Mouse (Mus musculus): ENCODE data around the gene Cd300c.
"Not testable (repeated sequence)": the region's sequence is repeated elsewhere in the genome, so short reads cannot be mapped to it uniquely, and the experiment has no call there.

Gene Cd300c

DNA sequence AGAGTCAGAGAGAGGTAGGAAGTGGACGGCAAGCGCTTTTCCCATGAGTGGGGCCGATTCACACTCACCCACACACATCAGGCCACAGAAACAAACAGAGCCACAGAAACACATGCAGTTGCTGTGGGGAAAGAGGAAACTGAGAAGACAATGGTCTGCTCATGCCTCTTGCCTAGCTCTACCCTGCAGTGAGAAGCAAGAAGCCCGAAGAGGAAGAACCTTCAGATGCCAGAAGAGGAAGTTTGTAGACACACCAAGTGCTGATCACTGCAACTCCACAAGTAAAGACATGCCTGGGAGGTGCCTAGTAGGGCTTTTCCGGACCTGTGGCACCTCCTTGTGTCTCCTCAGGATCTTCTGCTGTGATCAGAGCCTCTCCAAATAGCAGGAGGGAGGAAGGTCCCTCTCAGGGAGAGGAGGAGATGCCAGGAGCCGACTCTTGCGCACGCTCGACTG lies at the start of gene Cd300c:
Cd300c (minus strand) TSS at position 406 of the 456 bp plus-strand sequence.
- DNase-seq, result no peak

DNA sequence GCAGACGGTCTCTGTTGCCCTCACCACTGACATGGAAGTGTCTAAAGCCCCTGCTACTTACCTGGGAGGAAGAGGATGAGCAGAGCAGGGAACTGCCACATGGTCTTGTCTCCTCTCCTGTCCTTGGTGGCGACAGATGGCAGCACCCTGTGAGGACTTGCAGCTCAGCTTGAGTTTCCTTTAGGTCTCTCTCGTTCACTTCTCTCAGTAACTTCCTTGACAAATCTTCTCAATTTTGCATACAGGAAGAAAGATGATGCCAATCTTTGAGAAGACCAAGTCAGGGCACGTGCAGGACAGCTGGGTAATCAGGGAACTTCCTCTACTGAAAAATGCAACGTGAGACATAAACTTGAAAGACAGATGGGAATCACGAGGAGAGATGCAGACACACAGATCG lies 47.1 kb upstream of the Cd300c start, which contains the start of gene Cd300ld2:
Cd300ld2 (minus strand) TSS at position 101 of the 400 bp plus-strand sequence.
- not testable (repeated sequence) for DNase-seq

DNA sequence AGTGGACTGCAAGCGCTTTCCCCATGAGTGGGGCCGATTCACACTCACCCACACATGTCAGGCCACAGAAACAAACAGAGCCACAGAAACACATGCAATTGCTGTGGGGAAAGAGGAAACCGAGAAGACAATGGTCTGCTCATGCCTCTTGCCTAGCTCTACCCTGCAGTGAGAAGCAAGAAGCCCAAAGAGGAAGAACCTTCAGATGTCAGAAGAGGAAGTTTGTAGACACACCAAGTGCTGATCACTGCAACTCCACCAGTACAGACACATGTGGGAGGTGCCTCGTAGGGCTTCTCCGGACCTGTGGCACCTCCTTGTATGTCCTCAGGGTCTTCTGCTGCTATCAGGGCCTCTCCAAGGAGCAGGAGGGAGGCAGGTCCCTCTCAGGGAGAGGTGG lies 35.1 kb upstream of the Cd300c start:
- peak; percentile 15 for DNase-seq

DNA sequence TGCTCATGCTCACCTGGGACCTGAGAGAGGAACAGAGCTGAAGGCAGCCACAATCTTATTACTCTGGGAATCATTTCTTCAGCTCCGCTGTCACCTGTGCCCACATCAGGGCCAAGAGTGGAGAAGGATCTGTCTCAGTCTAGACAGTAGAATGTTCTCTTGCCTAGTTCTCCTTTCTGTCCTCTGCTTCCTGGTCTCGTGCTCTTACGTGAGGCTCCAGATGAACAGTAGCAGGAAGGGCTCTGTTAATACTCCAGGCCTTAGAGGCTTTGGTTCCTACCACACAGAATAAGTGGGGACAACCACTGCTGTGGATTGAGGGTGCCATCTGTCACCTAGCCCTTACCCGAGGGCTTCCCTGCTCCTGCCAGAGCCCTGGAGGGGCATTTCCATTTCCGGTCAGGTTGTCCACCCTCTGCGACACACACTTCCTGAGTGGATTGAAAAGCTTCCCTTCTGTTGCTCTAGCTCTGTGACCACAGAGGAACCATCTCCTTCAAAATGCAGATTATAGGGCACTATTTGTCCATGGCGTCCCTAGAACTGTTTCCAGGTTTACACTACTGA lies 32.6 kb upstream of the Cd300c start, which contains the start of gene Cd300c2:
Cd300c2 (minus strand) TSS at position 407 of the 567 bp plus-strand sequence.
- DNase-seq, result no peak

DNA sequence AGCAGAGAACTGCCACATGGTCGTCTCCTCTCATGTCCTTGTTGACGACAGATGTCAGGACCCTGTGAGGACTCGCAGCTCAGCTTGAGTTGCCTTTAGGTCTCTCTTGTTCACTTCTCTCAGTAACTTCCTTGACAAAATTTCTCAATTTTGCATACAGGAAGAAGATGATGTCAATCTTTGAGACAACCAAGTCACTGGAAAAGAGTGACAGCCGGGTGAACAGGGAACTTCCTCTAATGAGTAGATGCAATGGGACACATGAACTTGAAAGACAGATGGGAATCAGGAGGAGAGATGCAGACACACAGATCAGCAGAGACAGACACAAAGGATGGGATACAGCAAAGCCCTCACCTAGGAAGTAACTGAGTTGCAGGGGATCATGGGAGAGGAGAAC lies 20.8 kb upstream of the Cd300c start, which contains the start of gene Cd300ld:
Cd300ld (minus strand) TSS at position 130 of the 400 bp plus-strand sequence.
- DNase-seq, result no peak

DNA sequence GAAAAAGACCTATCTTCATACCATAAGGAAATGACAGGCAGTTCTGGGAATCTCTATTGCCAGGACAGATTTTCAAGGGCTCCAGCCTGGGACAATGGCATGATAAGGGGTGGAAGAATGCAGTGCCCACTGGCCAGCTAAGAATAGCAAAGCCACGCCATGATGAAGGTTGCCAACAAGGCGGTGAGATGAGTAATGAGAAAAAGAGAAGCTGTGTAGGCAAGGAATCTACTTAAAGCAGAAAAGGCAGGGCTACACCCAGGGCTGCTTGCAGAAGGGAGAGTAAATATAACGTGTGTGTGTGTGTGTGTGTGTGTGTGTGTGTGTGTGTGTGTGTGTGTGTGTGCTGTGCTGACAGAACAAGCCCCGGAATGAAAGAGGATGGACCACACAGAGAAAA lies 12.9 kb upstream of the Cd300c start:
- no peak for DNase-seq

DNA sequence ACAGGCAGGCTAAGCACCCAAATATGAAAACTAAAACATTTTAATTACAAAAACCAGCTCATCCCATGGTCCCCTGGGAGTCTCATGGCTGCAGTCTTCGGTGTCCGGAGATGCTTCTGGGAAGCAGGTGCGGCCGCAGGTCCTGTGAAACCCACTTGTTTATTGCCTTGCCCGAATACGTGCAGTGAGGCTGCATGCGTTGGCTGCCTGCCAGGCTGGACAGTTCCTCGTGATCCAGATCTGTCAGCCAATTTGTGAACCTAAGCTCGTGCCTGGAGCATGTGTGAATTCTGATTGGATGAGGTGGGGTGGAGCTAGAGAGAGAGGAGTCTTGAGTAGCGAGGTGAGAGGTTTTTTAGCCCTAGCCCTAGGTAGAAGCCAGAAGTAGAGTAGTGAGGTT lies 3.8 kb upstream of the Cd300c start:
- DNase-seq, result no peak

DNA sequence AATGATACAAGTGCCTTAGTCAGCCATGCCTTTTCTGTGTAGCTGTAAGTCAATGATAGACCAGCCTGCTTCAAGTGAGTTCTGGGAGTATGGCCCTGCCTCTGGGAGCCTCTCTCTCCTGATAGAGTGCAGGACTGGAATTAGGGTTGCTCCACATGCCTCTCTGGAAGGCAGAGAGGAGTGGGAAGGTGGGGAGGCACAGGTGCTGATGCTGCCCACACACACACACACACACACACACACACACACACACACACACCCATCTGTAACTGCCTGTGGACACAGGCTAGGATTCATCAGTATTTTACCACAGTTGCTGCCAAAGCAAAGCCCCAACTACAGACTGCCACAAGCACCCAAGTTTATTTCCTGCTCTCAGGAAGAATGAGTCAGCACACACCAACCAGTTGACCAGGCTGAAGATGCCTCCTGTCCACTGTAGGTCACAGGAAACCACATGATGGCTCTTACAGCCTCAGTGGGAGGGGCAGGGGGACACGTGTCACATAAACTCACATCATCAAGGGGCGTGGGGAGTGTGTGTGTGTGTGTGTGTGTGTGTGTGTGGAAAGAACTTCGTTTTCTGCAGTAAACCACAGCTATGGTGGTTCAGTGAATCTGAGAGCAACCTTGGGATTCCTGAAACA lies 3.7 kb downstream of the Cd300c start:
- DNase-seq, result peak; percentile 20

DNA sequence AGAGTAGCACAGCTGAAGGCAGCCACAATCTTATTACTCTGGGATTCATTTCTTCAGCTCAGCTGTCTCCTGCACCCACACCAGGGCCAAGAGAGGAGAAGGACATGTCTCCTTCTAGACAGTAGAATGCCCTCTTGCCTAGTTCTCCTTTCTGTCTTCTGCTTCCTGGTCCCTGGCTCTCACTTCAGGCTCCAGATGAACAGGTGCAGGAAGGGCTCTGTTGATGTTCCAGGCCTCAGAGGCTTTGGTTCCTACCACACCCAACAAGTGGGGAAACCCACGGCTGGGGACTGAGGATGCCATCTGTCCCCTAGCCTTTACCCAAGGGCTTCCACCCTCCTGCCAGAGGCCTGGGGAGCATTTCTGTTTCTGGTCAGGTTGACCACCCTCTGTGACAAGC lies 8.6 kb downstream of the Cd300c start:
- DNase-seq, result no peak

DNA sequence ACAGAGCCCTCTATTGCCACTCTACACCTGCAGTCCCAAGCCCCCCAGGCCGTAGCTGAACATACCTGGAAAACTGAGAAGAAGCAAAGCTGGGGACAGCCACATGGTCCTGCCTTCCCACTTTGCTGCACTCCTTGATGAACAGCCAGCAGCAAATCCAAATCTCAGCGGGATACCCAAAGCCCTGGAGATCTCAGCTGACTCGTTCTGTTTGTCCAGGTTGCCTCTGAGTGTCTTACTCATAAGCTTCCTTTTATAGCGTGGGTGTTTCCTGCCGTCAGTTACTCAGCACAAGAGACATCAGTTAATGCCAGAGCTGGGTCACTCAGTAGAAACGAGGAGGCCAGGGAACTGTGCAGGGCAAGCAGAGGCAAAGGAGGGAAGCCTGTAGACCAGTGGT lies 34.8 kb downstream of the Cd300c start, which contains the start of gene Cd300lb:
Cd300lb (minus strand) TSS at position 243 of the 400 bp plus-strand sequence.
- DNase-seq, result no peak

DNA sequence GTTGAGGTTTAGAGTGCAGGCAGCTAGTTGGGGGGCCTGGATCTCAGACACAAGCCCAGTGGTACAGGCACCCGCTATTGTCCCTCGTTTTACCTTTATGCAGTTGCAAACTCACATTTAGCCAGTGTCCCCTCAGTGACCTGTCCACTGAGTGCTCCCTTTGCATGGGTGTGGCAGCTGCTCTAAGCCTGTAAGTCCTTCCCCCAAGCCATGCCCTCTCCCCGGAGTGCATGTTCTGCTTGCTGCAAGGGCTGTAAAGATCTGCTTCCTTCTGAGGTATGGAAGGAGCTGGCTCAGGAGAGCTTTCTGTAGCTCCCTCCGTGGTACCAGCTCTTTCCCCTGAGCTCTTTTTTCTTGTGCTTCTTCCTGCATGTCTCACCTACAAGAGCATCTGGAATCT lies 35.4 kb downstream of the Cd300c start:
- no peak for DNase-seq

DNA sequence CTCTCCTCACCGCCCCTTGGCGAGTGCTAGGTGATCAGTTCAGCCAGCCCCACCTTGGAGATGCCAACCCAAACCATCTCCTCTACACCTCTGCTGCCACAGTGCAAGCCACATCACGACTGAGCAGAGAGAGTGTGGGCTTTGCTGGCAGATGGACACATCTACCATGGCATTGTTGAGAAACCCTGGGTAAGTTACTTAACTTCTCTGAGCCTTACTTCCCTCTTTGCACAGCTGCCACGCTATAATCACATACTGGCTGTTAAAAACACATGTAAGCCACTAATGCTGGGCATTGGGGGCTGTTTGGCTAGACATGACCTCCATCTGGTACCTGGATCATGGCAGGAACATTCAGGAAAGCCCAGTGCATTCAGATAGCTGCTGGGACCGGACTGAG lies 37.9 kb downstream of the Cd300c start:
- DNase-seq, result no peak

DNA sequence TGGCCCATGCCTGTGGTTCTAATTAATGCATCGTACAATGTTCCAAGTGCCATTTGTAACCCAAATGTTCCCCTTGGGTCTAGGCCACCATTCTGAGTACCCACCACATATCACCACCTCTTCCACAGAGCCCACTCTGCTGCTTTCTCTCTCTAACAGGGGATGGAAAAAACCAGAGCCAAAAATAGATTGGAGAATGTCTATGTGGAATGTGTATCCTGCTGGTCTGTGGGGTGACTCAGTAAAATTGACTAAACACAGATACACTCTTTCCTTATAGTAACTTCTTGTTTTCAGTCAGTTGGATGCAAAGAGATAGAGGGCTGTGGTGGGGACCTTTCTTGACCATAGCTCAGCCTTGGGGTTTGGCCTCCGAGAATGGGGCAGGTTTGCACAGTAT lies 39.4 kb downstream of the Cd300c start:
- DNase-seq, result no peak

DNA sequence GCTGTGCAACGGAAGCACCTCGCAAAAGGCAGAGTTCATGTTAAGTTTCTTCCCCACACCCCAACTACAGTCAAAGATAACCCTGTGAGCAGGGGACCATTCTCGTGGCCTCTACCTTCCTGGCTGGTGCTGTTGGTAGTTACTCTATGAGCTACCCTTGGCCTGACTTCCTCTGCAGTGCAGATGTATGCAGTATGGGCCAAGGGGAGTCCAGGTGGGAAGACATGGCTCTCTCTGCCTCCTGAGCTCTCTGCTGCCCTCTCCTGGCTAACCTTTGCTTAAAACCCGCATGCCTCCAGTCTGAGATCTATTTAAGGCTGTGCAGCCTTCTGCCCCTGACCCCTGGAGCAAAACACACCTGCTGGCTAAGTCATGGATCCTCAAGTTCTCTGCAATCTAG lies 45.0 kb downstream of the Cd300c start:
- DNase-seq, result peak; percentile 50

DNA sequence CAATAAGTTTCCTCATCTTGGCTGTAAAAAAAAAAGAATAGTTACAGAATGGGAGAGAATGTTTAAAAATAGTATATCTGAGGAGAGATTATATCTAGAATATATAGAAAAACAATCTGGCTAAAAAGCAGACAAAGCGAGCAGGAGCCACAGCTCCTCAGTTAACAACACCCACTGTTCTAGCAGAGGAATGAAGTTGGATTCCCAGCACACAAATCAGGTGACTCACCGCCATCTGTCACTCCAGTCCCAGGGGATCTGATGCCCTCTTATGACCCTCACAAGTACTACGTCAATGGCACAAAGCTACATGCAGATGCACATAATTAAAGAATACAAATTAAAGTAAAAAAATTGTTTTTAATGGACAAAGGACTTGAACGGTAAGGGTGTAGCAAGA lies 46.5 kb downstream of the Cd300c start:
- DNase-seq, result no peak

DNA sequence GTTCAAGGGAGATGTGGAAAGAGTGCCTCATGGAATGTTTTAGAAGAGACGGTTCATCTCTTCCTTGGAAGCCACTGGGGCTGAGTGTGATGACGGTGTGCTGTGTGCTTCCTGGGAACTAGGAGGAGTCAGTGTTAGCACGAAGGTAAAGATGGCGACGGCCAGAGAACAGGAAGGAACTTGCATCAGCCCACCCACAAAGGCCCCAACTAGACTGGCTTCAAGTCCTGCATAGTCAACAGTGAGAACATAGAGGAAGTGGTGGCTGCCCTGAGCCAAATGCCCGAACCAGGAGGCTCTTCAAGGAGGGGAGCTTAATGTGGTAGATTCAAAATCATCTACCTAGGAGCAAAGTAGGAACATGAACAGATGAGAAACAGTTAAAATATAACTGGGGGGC lies 51.8 kb downstream of the Cd300c start:
- peak; percentile 26 for DNase-seq

DNA sequence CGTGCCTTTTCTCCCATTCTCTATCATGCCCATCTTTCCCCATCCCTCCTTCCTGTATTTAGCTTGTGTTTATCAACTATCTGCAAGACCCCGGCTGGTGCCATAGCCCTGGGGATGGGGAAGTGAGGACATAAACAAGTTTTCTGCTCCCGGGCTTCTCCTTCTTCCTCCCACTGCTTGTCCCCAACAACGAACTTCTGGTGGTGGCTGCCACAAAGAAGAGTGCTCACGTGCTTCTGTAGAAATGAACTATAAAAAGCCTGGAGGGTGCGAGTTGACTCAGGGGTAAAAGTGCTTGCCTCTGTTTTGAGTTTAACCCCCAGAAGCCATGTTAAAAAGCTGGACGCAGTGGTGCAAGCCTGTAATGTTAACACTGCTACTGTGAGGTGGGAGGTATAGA lies 54.0 kb downstream of the Cd300c start:
- peak; percentile 27 for DNase-seq

DNA sequence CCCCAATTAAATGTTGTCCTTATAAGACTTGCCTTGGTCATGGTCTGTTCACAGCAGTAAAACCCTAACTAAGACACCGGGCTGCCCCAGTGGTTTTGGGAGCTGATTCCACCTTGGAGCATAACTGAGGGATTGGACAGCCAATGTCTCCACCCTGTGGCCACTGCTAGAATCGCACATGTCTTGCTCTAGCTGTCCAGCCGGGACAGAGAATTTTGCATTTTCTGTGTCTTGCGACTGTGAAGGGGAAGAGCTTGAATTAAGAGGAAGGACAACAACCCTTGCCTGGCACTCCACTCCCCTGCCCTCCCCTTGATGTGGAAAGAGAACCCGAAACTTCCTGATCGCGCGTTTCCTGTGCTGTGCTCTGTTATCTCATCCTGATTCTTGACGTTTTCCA lies 56.1 kb downstream of the Cd300c start:
- peak; percentile 73 for DNase-seq

DNA sequence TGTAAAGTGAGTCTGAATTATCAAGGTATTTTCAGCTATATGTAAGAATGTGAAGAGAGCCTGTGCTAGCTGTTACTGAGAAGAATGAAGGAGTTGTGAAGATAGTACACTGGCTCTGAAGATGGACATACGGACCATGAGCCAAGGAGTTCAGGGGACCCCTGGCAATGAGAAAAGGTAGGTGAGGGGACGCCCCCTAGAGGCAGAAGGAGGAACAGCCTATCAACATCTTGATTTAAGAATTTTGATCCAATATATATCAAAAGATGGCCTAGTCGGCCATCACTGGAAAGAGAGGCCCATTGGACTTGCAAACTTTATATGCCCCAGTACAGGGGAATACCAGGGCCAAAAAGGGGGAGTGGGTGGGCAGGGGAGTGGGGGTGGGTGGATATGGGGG lies 59.4 kb downstream of the Cd300c start:
- DNase-seq, result not testable (repeated sequence)

DNA sequence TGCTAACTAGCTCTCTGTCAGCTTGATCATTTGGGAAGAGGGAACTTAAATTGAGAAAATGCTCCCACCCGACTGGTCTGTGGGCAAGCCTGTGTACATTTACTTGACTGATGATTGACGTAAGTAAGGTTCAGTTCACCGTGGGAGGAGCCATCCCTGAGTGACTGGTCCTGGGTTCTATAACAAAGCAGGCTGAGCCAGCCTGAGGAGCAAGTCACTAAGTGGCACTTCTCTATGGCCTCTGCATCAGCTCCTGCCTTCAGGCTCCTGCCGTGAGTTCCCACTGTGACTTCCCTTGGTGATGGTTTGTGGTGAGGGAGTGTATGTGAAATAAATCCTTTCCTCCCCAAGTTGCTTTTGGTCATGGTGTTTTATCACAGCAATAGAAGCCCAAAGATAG lies 60.9 kb downstream of the Cd300c start:
- no peak for DNase-seq

DNA sequence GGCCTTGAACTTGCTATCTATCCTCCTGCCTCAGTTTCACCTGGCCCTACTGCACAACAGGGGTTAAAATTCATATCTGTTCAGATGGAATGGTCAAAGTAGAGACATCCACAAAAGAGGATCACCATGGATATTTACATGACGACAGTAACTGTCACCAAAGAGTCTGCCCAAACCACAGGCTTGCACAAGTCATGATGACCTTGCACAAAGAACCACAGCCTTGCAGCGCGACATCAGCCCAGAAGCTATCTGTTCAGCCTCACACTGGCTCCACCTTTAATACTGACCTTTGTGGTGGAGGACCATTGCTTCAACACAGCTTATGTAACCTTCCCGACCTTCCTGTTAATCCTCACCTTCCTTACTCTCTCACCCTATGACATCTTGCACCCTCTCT lies 61.4 kb downstream of the Cd300c start:
- peak; percentile 54 for DNase-seq

Data from liver (tissue).